8 mouse cellular contexts compared by ENCODE assay signal in genomic region chr9:42520587-42521084, GRCm38 (mm10). TPM values are rescaled to one million over a fixed set of nuclear protein-coding genes. Genes with fewer than 3 reads are reported as not detected.
A peak's percentile ranks its signal among the peaks of the same experiment; 100 is the strongest.
DNase-seq lines count a peak whose midpoint lies in the region; ATAC-seq and TF ChIP-seq lines count a peak whose summit lies in the region.

No protein-coding gene starts in this region.

- H3K4me3 ChIP-seq in E14TG2a.4 (replicated peaks; ENCODE audit: low read length), result peak overlapping the region; percentile 78
- peak overlapping the region; percentile 39 for H3K4me3 ChIP-seq in embryonic facial prominence, embryonic 15.5 days (replicated peaks)
- peak overlapping the region; percentile 55 for H3K4me3 ChIP-seq in hindbrain, embryonic 10.5 days
- H3K4me3 ChIP-seq in lung, embryonic 16.5 days (ENCODE audit: low read length), result peak overlapping the region; percentile 35

- H3K4me2 ChIP-seq in embryonic facial prominence, embryonic 15.5 days (replicated peaks), result peak overlapping the region; percentile 76
- H3K4me2 ChIP-seq in lung, embryonic 16.5 days (ENCODE audit: low read depth, low read length), result peak overlapping the region; percentile 56

- no peaks in the 10 kb centered on the region for H3K36me3 ChIP-seq in E14TG2a.4 (ENCODE audit: insufficient read depth, low read length)
- H3K36me3 ChIP-seq in embryonic facial prominence, embryonic 15.5 days, result no peaks in the 10 kb centered on the region
- no peaks in the 10 kb centered on the region for H3K36me3 ChIP-seq in hindbrain, embryonic 10.5 days
- H3K36me3 ChIP-seq in lung, embryonic 16.5 days (ENCODE audit: control insufficient read depth, insufficient read depth, low read length), result no peaks in the 10 kb centered on the region

- WGBS in embryonic facial prominence, embryonic 15.5 days, result 3% methylated on average over 36 of the region's 36 CpGs
- 2% methylated on average over 36 of the region's 36 CpGs for WGBS in hindbrain, embryonic 10.5 days
- WGBS in lung, embryonic 16.5 days, result 11% methylated on average over 36 of the region's 36 CpGs

- peak overlapping the region; percentile 48 for H3K27ac ChIP-seq in embryonic facial prominence, embryonic 15.5 days (replicated peaks)
- peak overlapping the region; percentile 79 for H3K27ac ChIP-seq in hindbrain, embryonic 10.5 days
- H3K27ac ChIP-seq in lung, embryonic 16.5 days (ENCODE audit: low read length), result no peak overlapping the region

- peak; percentile 67; the same call in 1 of the 2 replicates for ATAC-seq in embryonic facial prominence, embryonic 15.5 days (ENCODE audit: insufficient number of reproducible peaks, low FRiP score, low TSS enrichment, low read depth)
- peak; percentile 77 for ATAC-seq in lung, embryonic 16.5 days (ENCODE audit: low read depth)
- ATAC-seq in activated CD4-positive, CD25-positive, alpha-beta regulatory T cell, adult 4 months, result no peak

- DNase-seq in brain, adult 2 months (ENCODE audit: low read depth, low spot score), result peak; percentile 80
- peak; percentile 48 for DNase-seq in hindbrain, embryonic 10.5 days (ENCODE audit: low spot score)
- DNase-seq in layer of hippocampus, postnatal 10 days (ENCODE audit: low spot score in 2 of 2), result peak; percentile 71 to 80
- peak; percentile 47 for DNase-seq in right cerebral cortex, adult 18-20 months

- H3K9me3 ChIP-seq in E14TG2a.4 (ENCODE audit: low read length), result no peaks in the 10 kb centered on the region
- no peaks in the 10 kb centered on the region for H3K9me3 ChIP-seq in embryonic facial prominence, embryonic 15.5 days (replicated peaks)
- no peaks in the 10 kb centered on the region for H3K9me3 ChIP-seq in hindbrain, embryonic 10.5 days
- H3K9me3 ChIP-seq in lung, embryonic 16.5 days (ENCODE audit: control insufficient read depth, low read length), result no peaks in the 10 kb centered on the region

- peak overlapping the region; percentile 34 for H3K9ac ChIP-seq in embryonic facial prominence, embryonic 15.5 days
- H3K9ac ChIP-seq in lung, embryonic 16.5 days (ENCODE audit: low read length), result peak overlapping the region; percentile 53

- H3K4me1 ChIP-seq in E14TG2a.4 (replicated peaks; ENCODE audit: low read depth, low read length), result peaks cover 27% of the 10 kb centered on the region
- H3K4me1 ChIP-seq in embryonic facial prominence, embryonic 15.5 days, result peaks cover 11% of the 10 kb centered on the region
- peaks cover 16% of the 10 kb centered on the region for H3K4me1 ChIP-seq in hindbrain, embryonic 10.5 days (replicated peaks)
- peaks cover 5% of the 10 kb centered on the region; the same call in 1 of the 2 replicates for H3K4me1 ChIP-seq in lung, embryonic 16.5 days (replicated peaks; ENCODE audit: control insufficient read depth, insufficient read depth, low read length)

- H3K27me3 ChIP-seq in E14TG2a.4 (ENCODE audit: insufficient read depth, low read length), result peaks cover 49% of the 10 kb centered on the region
- peaks cover 12% of the 10 kb centered on the region; the same call in 1 of the 2 replicates for H3K27me3 ChIP-seq in embryonic facial prominence, embryonic 15.5 days
- H3K27me3 ChIP-seq in hindbrain, embryonic 10.5 days (ENCODE audit: insufficient read depth, poor library complexity, severe bottlenecking), result peaks cover 40% of the 10 kb centered on the region
- H3K27me3 ChIP-seq in lung, embryonic 16.5 days (ENCODE audit: control insufficient read depth, insufficient read depth, low read depth, low read length), result no peaks in the 10 kb centered on the region; the same call in 1 of the 2 replicates

- TF ChIP-seq CTCF in E14TG2a.4 (conservative IDR thresholded peaks at IDR 0.05; ENCODE audit: low read length), result no peak

RNA-seq across cellular contexts. Expression of gene Tbcel, which starts 13.0 kb away (rescaled TPM):
- 4.7 and 5.0 TPM in 2 replicates for polyA plus RNA-seq in embryonic facial prominence, embryonic 15.5 days (2015; fragmentation: Nextera tagmentation; extraction: Ambion mirVana)
- polyA plus RNA-seq in hindbrain, embryonic 10.5 days (2016; fragmentation: Nextera tagmentation; extraction: Ambion mirVana), result 3.3 and 3.5 TPM in 2 replicates
- 10 to 100 TPM; 44.4 to 49.5 TPM for total RNA-seq in layer of hippocampus, postnatal 10 days (2021)
- 4.2 and 4.8 TPM in 2 replicates for polyA plus RNA-seq in lung, embryonic 16.5 days (2015; fragmentation: Nextera tagmentation; extraction: Ambion mirVana)
- 1 to 10 TPM; 7.5 to 8.2 TPM for polyA plus RNA-seq in activated CD4-positive, CD25-positive, alpha-beta regulatory T cell, adult 4 months (2017; shearing (Covaris generic))
